Mouse (Mus musculus): ENCODE measurements around the gene Vax1.

The Vax1 gene

DNA sequence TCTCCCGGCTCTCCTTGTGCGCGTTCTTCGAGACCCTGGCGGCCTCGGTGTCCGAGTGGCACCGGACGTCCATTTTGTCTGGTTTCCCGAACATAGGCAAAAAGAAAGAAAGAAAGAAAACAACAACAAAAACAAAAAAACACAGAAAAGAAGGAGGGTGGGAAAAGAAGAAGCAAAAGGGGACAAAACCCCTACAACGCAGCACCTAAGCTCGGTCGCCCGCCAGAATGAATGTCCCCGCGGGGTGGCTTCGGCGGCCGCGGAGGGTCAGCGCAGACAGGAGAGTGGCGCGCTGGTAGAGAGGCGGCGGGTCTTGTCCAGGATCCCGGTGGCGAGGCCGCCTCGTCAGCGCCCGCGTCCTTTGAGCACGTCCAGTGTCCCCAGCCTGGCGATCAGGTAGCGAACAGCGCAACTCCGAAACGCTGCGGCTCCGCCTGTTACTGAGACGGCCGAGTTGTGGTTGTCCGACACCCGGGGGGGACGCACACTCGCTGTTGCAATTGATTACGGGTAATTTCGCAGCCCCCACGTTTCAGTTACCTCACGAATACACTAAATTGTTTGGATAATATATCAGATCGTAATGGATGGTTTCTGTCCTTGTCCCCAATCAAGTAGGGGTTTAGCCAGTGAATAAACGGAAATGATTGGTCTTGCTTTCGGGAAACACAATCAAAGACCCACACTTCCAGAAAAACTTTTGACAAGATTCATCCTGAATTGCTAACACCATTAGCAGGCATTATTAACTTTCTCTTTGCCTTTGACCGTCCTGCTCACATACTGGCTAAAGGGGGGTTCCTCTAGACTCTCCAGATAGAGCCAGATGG lies at the start of gene Vax1:
Gene Vax1 (minus strand): TSS at position 121 of the 830 bp plus-strand sequence.
- no peak for DNase-seq

DNA sequence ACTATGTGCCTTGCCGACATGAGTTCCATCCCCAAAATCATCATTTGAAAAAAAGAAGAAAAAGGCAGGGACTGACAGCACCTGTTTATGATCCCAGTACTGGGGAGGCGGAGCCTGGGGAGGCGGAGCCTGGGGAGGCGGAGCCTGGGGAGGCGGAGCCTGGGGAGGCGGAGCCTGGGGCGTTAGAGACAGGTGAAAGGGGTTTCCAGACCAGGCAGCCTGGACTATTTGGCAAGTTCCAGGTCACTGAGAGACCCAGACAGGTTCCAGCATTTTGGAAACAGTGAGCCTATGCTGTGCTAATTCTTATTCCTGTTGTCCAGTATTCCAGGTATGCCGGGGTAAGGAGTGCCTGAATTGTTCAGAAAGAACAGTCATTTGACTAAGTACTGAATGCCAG lies 49.1 kb upstream of the Vax1 start, which contains the start of gene Kcnk18:
Gene Kcnk18 (plus strand): TSS at position 224 of the 400 bp plus-strand sequence.
- DNase-seq = no peak

DNA sequence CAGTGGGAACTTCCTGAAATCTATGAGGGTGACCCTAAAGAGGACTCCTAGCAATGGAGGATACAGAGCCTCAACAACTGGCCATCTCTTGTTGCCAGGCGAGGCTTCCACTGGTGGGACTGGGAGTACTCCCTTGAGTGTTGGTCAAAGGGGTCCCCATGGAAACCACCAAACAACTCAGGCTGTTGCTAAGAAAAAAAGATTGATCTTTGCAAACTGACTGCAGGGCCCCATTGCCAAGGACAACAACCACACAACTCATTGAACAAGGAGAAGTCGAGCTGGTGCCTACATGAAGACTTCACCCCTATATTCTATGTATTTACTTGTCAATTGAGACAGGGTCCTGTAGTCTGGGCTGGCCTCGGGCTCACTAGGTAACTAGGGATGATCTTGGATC lies 47.0 kb upstream of the Vax1 start:
- DNase-seq = no peak

DNA sequence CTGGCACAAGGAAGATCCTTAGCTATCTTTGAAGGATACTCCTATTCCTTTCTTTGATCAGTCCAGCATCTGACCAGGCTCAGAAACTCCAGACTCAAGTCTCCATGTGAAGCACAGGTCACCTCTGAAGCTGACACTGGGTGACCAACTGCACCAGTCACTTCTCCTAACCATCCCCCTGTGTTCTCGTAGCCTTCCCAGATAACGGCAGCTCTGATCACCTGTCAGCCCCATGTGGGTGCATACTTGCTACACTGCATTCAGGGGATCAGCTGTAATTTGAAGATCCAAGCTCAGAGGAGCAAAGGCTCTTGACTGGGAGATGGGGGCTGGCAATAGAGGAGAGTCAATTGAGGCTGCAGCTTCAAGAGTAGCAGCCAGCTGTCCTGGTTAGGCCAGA lies 39.1 kb upstream of the Vax1 start:
- DNase-seq = no peak

DNA sequence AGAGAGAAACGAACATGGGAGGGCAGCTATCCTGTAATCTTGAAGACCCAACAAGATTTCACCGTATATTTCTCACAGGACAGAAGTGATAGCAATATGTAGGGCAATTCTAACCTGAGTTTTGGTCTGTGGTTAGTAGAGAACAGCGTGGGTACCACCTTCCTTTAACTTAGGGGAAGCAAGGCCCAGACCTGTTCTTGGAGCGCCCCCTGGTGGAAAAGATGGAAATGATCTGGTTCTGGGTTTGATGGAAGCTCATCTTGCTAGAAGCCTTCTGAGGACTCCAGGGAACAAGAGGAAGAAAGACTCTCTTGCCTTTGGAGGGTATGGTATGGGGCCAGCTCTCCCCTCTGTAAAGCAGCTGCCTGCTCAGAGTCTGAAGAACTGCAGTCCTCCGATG lies 38.6 kb upstream of the Vax1 start:
- peak in 1 of 2 experiments; percentile 57 for DNase-seq

DNA sequence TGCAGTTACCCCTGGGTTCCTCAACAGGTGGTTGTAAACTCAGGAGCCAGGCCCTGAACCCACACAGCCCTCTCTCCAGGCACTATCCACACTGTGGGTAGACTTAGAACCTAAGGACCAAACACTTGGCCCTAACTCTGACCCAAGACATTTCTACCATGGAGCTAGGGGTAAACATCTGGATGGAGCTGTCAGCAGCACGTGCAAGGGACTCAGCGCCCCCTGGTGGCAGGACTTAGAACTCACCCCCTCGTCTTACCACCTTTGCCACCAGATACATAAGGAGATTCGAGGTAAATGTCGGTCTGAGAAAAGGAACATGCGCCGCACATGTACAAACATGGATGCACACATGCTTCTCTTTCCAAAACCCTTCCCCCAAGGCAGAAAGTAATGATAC lies 28.3 kb upstream of the Vax1 start:
- DNase-seq = peak; percentile 14 to 67

DNA sequence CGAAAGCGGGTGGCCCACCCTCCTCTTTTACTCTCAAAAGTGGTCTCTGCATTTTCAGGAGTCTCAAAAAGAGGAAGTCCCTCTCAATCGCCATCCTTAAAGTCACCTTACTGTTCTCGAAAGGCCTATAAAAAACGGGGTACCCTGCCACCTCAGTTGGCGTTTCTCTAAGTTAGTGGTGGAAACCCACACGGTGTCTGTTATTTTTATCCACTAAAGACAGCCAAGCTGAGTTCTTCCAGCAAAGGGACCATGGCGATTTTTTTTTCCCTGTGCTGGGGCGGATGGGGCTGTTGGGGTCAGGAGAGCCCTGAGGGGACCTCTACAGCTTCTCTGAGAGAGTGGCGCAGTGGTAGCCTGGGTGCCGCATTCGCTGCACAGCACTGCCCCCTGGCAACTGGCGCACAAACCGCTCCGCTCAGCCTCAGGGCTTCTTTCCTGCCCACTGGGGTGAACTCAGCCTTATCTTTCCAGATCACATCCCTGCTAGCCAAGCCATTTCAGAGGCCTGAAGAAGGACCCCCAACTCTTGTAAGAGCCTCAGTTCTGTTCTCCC lies 26.3 kb upstream of the Vax1 start:
- peak in 1 of 2 experiments; percentile 25 for DNase-seq

DNA sequence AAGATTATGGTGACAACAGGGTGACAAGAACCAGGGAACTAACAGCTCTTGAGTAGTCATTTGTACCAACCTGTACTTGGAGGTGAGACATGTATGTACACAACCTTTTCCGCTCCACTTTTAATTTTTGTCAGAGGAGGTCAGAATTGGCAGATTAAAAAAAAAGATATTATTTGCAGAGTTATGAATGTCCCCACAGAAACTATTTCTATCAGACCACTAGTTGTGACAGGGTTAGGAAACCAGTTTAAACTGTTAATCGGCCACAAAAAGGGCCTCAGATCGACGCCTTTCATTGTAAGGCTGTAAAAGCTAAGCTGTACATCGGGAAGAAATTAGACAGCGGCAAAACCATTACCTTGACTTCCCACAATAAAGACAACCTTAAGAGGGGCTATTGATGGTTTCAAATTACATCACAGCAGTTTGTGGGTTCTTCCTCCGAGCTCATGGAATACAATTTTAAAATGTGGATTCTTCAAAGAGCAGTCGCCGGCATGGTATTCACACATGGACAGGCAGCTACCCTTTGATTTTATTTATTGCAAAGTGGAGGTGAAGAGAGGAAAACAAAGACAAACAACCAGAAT lies 25.4 kb upstream of the Vax1 start:
- no peak for DNase-seq

DNA sequence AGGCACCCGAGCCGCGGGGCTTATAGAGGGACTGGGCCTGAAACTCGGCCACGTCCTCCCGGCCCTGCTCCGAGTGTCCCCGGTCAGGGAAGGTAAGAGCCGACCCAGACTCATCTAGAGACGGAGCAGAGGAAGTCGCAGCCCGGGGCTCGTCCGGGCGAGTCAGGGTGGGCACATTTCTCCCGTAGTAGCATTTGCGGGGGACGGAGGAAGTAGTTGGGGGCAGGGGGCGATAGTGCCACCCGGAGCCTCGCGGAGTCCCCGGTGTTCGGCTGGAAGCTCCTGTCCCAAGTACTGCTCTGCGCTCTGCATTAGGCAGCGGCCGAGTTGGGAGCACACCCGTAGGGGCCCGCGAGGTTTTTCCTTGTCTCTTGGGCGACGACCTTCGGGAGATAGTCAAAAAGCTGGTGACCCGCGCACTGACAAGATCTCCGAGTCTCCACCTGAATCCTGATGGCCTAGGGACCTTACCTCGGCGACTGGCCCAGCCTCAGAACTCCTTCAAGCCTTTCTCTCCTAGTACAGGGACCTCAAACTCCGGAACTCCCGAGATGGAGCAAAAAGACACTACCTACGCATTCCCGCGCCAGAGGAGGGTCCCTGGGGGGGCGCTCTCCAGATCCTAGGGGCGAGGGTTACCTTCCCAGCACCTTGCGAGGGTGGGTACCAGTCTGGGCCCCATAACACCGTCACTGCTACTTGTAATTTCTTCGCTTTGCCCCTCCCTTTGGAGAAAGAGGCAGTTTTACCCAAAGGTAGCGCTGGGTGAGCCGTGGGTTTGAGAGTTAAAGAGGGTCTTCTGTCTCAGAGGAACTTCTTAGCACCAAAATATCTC lies 24.3 kb upstream of the Vax1 start:
- DNase-seq = no peak

DNA sequence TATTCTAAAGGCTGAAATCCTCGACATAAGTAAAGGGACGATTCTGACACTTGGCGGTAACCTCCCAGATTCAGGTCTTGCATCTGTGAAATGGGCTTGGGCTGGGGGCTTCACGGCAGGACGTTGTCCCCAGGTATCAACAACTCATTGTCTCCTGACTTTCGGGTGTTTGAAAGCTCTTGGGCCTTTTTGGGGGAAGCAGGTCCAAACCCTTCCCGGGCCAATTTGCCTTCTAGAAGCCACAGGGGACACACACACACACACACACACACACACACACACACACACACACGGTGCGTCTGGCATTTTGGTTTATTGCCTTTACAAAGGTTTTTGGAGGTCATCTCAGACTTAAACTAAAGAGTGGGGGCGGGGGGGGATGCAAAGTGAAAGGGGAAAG lies 23.6 kb upstream of the Vax1 start:
- no peak for DNase-seq

DNA sequence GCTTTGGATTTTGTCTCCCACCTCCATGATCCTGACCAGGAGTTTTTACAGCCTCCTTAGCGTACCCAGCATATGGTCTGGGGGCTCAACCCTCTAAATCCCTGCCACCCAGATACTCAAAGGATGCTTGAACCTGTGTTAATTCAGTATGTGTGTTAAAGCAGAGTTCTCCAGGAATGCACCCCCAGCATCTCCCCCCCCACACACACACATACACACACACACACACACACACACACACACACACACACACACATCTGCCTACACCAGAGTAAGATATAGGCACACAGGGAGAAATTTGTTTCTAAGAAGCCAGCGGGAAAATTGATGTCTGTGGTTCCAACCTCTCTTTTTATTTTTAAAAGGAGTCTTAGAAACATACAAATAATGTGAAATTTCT lies 22.6 kb upstream of the Vax1 start:
- DNase-seq = no peak

DNA sequence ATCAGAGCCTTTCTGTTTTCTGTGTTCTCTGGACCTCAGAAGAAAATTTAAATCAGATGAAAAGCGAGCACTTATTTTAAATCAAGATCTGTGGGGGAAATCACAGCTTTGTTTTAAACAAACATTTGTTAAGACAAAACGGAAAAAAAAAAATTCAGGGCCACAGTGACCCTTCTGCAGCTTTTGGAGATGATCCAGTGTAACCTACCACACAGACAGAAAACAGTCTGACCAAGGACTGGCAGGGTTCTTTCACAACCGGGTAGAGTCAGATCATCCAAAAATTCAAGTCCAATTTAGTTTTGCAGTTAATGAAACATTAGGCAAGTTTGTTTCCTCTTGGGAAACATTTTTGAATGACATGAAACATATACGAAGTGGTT lies 21.3 kb upstream of the Vax1 start:
- no peak for DNase-seq

DNA sequence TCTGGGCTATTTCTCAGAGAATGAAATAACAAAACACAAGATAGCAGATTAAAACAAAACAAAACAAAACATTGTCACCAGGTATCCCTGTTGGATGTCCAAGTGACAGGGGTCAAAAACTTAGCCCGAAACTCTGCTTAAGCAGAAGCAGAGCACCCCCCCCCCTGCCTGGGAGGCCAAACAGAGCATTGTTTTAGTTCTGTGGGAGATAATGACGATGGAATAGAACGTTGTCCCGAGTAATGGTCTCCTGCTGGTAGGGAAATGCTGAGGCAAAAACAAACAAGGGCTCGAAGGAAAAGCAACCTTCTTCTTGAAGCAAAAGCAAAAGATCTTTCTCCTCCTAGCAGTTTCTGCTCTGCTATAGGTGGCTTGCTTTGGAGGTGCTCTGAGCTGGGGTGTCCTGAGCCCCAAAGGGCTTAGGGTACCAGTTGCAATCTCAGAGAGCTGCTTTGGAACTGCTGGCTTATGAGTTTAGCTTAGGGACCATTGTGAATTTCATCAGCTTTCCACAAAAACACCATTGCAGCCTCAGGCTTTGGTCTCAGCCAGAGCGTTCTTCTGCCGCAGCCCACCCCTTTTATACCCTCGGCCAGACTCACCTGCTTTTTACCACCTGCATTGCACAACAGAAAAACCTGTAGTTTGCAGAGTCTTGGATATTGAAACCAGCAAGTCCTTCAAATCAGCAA lies 20.7 kb upstream of the Vax1 start:
- DNase-seq = no peak

DNA sequence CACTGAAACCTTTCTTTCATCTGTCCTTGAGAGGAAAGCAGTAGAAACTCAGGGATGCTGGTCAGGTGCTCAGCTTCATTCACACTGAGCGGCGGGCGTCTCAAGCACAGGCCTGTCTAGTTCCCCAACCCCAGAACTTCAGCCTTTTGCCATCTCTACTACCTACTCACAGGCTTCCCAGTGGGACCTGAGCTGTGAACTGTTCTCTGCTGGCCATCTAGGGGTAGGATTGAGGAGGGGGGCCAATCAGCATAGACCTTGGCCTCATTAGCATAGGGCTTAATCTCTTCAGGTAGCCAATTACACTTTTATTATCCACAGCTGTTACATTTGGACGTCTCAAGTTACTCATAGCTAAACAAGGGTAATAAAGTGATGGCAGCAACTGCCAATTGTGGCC lies 19.1 kb upstream of the Vax1 start:
- DNase-seq = no peak

DNA sequence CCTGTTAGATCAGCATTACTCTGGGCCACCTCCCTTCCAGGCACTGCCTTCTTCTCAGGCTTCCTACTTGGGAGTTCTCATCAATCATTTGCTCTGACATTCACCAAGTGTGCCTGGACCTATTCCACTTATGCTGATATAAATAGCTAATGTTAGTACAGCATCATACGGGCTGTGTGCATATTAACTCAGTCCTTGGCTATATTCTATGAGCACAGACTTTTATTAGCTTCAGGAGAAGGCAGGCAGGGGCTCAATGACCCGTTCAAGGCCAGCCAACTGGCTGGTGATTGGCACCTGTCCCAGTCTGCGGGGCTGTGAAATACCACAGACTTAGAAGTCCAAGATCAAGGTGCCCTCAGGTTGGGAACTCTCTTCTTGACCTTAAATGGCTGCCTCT lies 14.1 kb upstream of the Vax1 start:
- no peak for DNase-seq

DNA sequence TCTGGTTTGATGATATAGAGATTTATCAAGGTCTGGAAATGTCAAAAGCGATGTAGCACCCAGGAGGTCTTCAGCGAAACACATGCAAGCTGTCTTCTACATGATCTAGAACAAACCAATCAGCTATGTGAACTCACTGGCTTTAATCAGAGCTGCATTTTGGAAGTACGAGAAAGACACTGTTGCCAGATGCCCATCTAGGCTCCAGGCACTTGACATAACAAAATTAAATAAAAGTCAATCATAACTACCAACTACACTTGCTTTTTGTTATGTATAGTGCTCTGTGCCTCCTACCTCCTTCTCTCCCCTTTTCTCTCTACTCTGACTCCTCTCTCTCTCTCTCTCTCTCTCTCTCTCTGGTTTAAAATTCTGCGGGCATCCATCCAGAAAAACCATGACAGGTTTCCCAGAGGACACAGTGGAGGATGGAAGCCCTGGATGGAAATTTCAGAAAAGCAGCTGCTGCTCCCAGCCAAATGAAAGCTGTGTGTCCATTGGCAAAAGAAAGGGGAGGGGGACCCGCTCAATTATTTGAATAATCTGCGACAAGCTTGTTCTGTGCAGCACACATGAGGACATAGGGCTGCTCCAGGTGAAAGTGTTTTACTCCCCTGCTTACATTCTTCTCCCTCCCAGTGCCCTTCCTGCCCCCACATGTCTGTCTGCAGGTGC lies 3.6 kb upstream of the Vax1 start:
- DNase-seq = no peak

DNA sequence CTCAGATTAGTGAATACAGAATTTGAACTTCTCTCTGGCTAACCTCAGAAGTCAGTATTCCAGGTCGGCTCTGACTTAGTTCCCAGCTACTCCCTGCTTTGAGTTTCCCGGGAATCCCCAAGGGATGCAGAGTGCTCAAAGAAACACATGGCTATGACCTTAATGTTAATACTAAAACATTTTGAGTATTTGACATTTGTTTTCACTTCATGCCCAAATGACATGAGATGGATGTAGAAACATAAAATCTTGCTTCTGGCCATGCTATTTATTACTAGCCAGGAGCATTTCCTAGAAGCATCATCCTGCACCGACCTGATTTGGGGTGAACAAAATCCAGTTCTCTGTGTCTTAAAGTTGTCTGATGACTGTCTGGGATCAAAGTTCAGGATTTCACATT lies 2.9 kb upstream of the Vax1 start:
- DNase-seq = no peak

DNA sequence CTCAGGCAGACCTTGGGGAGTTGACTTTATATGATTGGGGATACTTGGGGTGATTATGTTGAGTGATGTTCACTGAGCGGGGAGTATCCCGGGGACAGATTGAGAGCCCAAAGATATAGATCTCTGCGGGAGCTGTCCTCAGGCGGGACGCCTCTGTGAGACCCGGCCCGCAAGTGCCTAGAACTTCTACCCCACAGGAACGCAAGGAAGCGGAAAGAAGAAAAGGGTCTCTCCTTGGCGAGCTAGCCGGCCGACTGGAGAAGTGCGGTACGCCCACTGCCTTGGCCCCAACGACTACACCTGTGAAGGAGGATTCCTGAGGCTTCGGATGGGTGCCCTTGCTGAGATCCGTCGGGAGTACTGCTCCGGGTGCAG lies 2.0 kb upstream of the Vax1 start:
- no peak for DNase-seq

DNA sequence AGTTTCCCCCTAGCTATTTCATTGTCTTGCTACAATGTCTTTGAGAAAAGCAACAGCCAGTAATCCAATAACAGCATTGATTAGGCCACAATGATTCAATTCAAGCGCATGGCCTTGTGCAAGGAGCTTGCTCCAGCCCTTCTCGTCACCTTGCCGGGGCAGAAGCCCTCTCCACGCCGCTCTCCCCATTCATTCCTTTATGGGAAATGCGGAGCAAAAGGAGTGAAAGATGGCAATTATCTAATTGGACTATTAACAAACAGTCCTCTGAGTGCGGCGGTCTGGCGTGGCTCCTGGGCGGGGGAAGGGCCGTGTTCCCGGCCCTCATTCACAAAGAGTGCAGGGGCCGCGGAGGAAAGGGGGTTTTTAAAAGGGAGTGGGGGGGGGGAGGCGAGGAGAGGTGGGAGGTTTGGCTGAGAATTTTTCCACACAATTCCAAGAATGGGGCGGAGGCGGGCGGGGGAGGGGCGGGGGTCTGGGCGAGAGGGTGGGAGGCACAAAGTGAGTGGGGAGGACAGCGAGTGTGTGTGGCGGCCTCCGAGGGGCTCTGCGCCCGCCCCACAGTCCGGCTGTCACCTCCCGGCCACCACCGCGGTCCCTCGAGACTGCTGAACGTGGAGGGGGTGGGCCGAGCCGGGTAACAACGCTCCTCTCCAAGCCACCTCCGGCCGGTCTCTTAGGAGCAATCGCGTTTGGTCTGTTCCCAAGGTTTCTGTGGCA lies 1.5 kb upstream of the Vax1 start:
- no peak for DNase-seq

DNA sequence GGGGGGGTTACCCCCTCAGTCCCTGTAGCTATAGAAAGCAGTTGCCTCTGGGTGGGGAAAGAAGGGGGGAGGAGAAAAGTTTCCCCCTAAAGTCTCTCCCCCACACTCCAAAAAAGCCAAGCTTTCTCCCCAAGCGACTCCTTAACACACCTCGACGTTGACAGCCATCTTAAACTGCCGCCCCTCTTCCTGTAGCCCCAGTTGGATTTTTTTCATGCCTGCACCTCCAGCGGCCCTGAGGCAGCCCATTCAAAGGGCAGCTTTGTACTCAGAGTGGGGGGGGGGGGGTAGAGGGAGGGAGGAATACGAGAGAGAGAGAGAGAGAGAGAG lies 875 bp upstream of the Vax1 start:
- no peak for DNase-seq

DNA sequence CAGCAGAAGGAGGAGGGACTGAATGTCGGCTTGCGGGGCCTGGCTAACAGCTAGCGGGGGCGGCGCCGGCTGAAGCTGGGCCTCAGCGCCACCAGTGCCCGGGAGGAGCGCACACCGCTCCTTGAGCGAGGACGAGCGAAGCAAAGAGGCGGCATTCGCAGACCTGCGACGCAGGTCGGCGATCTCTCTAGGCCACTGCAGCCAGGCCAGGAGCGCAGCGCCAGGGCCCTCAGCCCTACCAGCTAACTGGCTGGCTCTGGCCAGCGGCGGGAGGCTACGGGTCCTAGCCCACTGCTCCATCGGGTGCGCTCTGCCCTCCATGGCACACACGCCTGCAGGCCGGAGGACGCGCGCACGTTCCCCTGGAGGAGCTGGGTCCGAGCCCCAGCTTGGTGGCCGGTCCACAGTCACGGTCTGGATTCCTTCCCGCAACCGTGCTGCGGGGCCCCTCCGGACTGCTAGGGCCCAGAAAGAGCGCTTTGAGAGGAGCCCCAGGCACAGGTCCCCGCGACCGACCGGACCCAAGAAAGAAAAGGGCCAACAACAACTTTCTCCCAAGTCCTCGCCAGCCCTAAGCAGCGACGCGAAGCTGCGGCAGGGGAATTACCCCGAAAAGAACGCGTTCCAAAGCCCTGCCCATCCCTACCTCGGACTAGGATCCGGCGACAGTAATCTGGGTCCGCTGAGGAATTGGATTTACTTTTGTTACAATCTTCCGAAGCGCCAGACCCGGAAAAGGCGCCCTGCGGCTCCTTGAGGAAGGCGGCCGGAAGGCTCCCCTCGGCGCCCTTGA lies 517 bp downstream of the Vax1 start:
- DNase-seq = no peak

Measured in spleen, adult 18-20 months (tissue).